Mouse (Mus musculus): ENCODE measurements around the gene Rps27rt.
"Not testable (repeated sequence)": the region's sequence is repeated elsewhere in the genome, so short reads cannot be mapped to it uniquely, and the experiment has no call there.

Gene Rps27rt

DNA sequence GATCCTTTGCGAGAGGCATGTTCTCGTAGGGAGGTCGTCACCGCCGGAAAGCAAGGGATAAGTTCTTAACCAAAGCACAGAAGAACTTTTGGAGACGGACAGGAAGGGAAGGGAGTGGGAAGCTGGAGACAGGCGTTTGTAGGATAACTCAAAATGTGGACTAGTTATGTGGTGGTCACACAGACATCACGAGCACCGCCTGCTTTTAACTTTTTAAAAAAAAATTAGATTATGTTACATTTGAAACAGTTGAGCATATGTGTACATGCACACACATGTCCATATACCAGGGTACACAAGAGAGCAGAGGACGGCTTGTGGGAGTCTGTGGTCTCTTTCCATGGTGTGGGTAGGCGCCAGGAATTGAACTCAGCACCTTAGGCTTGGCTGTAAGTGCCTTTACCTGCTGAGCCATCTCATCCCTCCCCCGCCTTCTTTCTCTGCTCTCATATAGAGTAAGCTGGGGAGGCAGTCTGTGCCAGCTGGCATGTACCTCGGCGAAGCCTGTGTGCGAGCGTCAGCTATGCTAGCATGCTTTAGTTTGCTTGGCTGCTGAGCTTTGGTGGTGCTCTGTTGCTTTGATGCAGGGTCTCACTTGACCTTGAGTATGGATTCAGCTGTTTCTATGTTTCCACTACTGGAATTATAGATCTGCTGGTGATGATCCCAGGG is at the start of gene Rps27rt:
Rps27rt (minus strand) TSS at position 51 of the 672 bp plus-strand sequence.
- DNase-seq (ENCODE audit: extremely low spot score): no peak

DNA sequence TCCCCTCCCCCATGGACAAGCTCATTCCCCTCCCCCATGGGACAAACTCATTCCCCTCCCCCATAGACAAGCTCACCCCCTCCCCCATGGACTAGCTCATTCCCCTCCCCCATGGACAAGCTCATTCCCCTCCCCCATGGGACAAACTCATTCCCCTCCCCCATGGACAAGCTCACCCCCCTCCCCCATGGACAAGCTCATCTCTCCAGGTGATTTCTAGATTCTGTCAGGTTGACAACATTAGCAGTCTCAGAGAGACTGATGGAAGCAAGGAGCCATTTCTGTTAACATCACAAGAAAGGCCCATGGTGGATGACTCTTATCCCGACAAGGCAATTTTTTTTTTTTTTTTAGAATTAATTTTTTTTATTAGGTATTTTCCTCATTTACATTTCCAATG is 48.5 kb upstream of the Rps27rt start:
- not testable (repeated sequence) for DNase-seq (ENCODE audit: extremely low spot score)

DNA sequence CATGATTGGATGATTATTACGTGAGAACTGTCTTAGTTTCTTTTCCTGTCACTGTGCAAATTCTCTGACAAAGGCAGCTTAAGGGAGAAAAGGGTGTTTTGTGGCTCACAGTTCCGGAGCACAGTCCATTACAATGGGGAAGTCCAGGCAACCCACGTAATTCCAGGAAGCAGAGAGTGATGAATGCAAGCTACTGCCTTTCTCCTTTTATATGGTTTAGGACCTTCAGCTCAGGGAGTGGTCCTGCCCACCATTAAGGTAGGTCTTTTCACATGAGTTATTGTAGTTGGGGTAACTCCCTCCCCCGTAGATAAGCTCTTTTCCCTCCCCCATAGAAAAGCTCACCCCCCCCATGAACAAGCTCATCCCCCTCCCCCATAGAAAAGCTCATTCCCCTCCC is 48.0 kb upstream of the Rps27rt start:
- no peak for DNase-seq (ENCODE audit: extremely low spot score)

DNA sequence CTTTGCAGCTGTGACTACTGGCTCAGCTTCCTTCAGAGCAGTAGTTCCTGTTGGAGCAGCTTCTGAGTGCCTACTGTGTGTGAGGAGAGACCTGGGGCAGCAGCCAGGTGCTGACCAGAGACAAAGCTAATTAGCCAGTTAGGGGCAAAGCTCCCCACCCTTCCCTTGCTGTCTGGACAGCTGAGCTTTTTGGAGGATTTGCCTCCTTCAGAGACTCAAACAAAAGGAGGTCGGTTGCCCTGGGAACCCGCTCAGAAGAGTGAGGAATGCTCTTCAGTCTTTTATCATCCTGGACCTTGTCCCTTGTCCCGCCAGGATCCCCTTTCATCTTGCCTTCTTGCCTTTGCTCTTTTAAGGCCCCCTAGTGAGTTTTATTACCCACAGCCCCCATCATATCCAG is 46.8 kb upstream of the Rps27rt start:
- peak; percentile 68 for DNase-seq (ENCODE audit: extremely low spot score)

DNA sequence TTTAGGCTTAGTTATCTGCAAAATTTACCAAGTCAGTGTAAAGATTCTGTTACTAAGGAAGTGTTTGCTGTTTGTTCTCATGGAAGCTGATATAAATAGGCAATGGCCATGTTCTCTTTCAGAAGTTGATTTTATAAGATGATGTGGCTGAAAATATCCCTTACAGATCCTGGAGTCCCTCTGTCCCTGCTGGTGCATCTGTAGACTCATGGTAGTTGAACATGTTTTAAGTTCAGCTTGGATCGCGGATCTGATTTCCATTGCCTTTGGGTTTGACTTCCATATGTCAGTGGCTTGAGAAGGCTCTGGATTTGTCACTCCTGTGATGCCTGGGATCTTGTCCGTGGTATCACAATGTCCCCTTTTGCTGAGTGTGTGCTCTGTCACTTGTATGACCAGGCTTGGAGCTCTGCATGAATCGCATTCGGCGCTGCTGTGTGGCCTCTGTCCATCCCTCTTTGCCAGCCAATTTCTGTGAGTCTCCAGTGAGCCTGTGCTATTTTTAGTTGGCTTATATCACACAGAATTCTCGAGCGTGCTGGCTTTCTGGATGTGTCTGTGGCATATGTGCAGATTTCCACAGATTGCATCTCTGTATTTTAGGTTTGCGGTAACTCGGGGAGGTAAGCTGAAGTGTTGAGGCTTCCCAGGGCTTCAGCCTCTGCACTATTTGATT is 41.3 kb upstream of the Rps27rt start:
- DNase-seq (ENCODE audit: extremely low spot score): no peak

DNA sequence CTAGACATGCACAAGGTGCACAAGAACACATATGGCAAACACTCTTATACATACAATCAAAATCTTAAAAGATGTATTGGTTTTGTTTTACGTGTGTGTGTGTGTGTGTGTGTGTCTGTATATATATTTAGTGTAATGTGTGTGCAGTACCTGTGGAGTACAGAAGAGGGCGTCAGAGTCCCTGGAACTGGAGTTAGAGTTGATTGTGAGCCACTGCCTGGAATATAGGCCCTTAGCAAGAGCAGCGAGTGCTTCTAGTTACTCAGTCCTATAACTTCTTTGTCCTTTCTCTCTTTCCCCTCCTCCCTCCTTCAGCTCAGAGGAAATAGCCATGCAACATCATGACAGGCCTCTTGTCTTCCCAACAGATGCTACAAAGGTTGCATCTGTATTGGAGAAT is 40.6 kb upstream of the Rps27rt start:
- no peak for DNase-seq (ENCODE audit: extremely low spot score)

DNA sequence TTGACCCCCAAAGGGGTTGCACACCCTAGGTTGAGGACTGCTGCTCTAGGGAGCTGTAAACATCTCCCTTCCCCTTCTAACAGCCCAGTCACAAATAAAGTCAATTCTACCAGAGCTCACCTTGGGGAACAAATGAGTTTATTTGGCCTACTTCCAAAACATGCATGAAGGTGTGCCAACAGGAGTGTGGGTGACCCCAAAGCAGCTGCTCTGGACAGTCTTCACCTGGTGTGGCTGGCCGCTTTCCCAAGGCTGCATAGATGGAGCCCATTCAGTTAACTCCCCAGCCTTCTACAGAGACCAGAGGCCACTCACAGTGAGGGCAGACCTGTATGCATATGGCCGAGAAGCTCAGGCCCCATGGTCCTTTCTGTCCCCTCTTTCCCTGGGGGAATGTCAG is 38.9 kb upstream of the Rps27rt start:
- DNase-seq (ENCODE audit: extremely low spot score): no peak

DNA sequence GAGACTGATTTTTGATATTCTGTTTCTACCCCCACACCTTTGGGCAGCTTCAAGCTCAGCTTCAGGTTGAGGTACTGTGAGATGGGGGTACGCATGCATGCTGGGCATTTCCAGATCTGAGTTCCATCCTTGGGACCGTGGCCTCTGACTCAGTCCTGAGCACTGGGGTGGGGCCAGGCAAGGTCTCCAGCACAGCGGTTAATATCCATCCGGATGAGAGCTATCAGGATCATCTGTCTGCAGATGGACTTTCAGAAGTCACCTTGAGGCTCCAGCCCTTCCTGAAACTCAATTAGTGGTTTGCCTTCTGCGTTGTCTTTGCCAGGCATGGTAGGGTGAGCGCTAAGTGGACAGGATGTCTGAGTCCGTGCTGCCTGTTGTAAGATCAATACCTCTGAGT is 37.6 kb upstream of the Rps27rt start:
- DNase-seq (ENCODE audit: extremely low spot score): no peak

DNA sequence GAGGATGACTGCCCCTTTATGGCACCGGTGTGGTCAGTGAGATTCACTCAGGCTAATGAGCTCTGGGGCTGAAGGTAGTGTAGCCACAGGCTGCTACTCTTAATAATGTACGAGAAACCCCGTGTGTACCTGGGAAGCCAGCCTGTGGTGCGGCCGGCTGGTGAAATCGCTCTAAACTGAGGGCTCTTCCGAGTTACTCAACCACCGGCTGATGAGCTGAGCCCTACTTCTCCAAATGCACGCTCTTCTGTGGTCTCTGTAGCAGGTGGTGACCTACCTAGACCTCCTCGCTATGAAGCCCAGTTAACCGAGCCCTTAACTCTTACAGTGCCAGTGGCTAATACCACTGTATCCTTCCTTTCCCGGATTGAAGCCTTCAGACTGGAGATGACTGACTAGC is 29.8 kb upstream of the Rps27rt start:
- DNase-seq (ENCODE audit: extremely low spot score): no peak

DNA sequence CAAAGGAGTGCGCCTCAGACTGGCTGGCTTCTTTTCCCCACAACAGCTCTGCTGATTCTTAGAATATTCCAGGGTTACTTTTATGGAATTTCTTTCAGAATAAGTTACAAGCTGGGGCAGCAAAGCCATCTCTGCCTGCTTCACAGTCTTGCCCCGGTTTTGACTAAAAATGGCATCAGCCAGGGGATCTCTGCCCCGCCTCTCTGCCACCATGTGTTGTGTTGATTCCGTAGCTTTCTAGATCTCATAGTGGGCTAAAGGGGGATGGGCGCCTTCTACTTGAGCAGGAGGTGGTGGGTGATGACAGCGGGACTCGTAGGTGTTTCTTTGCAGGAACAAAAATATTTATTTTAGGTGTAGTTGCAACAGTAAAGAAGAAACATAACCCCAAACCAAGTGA is 25.7 kb upstream of the Rps27rt start:
- no peak for DNase-seq (ENCODE audit: extremely low spot score)

DNA sequence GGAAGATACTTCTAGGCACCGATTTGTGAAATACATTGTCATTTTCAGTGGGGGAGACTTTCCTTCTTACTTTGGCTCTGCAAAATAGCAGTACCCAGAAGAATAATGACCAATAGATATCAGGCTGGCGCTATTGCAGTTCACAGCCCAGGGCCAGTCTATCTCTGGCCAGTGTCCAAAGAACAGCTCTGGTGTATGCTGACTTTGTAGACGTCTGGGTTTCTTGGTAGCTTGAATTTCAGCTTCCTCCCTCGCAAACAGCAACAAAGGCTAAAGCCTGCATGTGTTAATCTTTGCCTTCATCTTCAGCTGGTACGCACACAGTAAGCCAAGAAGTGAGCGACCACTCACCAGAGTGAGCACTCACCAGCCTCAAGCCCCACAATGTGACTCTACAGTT is 25.2 kb upstream of the Rps27rt start:
- no peak for DNase-seq (ENCODE audit: extremely low spot score)

DNA sequence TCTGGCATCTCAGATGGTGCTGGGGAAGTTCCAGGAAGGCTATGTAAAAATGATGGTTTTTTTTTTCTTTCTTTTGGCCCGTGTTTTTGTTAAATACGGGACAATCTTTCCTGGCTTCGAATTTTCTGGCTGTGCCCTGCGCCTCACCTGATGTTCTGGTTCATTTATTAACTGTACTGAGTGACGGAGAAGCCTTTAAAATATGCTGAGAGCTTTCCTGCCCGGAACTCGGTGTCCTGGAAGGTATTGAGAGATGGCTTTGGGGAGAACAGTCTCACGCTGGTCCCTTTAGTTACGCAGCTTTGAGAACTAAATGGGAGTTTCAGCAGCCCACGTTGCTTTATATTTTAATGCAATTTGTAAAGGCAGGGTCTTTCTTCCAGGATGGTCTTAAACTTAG is 22.9 kb upstream of the Rps27rt start:
- no peak for DNase-seq (ENCODE audit: extremely low spot score)

DNA sequence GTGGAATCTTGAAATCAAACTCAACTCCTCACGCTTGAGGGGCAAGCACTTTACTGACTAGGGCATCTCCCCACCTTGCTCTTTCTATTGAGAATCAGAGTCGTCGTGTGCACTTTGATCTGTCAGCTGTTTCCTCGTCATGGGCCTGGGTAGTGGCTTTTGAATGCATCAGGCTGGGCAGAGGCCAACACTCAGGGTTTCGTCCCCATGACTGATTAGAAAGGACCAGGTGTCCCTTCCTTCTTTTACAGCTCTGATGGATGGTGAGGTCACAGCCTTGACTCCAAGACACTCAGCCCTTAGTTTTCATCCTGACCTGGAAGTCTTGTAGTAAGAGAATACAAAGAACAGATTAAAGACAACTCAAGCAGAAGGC is 17.2 kb upstream of the Rps27rt start:
- no peak for DNase-seq (ENCODE audit: extremely low spot score)

DNA sequence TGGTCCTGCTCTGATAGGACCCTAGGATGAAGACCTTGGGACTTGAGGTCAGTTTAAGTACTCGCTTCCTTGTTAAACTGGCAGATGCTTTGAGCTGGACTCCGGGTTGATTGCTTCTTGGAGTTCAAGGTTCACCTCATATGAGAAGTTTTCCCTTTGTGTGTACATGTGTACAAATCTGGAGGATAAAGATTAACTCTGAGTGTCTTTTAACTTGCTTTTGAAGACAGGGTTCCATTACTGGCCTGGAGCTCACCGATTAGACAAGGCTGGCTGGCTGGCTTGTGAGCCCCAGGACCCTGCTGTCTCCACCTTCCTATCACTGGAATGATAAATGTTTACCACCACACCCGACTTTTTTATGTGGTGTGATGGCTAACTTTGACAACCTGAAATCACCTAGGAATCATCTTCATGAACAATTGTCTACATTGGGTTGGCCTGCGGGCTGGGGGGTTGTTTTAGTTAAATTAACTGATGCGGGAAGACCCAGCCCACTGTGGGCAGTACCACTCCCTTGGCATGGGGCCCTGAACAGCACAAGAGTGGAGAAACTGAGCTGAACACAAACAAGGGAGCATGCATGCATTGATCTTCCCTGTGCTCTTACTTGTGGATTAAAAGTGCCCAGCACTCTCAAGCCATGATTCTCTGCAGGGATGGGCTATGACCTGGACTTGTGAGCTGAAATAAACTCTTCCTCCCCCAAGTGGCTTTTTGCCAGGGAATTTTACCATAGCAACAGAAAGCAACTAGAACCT is 16.7 kb upstream of the Rps27rt start:
- no peak for DNase-seq (ENCODE audit: extremely low spot score)

DNA sequence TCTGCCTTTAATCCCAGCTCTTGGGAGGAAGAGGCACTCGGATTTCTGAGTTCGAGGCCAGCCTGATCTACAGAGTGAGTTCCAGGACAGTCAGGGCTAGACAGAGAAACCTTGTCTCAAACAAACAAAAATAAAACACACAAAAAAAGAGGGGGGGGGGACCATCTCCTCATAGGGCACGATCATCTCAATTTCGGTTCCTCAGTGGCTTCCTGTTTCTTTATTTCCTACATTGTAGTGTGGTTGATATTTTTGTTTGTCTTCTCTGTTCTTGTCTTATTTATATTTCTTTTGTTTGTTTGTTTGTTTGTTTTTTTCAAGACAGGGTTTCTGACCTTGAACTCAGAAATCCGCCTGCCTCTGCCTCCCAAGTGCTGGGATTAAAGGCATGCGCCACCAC is 13.9 kb upstream of the Rps27rt start:
- DNase-seq (ENCODE audit: extremely low spot score): no peak

DNA sequence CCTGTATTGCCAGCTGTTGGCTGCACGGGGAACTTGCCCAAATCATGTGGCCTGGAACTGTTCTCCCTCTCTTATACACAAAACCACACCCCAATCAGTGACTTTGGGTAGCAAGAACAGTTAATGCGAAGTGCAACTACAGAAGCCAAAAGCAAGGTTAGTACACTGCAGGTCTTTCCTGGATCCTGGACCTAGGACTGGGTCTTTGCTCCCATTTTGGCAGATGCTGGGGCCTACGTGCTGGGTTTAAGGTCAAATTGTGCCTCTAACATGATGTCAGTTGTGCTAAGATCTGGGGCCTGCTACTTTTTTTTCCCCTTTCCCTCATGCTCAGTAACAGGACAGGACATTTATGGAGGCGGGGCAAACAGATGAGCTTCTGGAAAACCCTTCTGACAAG is 13.2 kb upstream of the Rps27rt start:
- no peak for DNase-seq (ENCODE audit: extremely low spot score)

DNA sequence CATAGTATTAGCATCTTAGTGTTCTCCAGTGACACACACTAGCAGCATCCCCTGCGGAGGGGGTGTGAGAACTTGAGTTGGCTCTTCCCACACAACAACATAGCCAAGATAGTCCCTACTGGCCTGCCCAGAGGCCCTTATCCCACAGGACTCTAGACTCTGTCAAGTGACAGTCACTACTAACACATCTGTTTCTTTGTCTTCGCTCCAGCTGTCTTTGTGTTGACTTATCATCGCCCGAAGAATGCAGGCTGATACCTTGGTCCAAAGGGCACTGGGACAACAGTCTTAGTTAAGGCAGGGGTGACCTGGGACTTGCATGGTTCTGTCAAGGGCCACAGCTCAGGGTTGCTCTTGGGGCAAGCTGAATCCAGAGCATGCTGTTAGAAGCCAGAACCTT is 12.7 kb upstream of the Rps27rt start:
- no peak for DNase-seq (ENCODE audit: extremely low spot score)

DNA sequence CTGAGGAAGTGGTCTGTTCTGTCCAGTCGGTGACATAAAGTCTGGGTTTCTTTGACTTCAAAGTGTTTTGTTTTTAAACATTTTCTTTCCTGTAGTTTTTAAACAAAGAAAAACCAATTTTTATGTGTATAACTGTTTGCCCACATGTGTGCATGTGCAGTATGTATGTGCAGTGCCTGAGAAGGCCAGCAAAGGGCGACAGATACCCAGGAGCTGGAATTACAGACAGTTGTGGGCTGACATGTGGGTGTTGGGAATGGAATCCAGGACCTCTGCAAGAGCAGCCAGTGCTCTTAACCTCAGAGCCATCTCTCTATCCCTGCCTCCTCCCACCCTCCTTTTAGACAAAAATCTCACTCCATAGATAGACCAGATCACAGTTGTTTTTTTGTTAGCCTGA is 10.0 kb upstream of the Rps27rt start:
- DNase-seq (ENCODE audit: extremely low spot score): no peak

DNA sequence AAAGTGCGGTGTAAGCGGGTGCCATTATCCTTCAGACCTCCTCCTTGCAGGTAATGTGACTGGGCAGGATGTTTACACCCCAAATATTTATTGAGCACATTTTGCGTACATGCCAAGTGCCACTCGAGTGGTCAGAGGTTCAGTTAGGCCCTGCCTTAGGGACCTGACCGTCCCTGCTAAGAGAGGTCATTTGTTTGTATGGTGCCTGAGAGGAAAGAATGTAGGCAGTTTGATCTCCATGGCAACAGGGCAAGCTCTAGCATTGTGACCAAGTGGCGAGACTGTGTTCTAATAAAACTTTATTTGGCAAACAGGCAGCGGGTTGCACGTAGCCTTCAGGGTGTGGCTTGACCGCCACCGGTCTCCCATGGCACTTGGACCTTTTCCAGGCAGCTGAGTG is 7.9 kb upstream of the Rps27rt start:
- DNase-seq (ENCODE audit: extremely low spot score): no peak

DNA sequence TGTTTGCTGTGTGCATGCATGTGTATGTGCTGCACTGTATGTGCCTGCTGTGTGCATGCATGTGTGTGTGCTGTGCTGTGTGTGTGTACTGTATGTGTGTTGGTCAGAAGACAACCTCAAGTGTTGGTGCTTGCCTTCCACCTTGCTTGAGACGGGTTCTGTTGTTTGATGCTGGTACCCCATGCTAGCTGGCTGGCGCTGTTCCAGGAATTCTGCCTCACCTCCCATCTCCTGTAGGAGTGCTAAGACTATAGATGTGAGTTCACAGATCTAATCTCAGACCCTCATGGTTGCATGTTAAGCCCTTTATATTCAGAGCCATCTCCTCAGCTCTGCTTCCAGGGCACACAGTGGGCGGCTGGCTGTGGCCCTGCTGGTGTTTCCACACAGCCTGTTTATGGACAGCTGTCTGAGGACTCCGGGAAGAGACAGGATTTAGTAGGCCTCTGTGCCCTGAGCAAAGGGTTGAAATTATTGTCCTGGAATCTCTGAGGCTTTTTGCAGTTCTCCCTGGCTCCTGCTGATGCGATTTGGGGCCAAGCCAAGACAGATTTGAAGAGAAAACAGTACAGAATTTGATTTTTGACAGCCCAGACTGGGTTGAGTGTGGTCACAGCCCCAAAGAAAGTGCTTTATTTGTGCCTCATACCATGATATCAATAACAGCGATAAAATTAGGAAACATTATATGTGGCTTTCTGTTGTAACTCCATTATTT is 6.2 kb upstream of the Rps27rt start:
- DNase-seq (ENCODE audit: extremely low spot score): no peak

DNA sequence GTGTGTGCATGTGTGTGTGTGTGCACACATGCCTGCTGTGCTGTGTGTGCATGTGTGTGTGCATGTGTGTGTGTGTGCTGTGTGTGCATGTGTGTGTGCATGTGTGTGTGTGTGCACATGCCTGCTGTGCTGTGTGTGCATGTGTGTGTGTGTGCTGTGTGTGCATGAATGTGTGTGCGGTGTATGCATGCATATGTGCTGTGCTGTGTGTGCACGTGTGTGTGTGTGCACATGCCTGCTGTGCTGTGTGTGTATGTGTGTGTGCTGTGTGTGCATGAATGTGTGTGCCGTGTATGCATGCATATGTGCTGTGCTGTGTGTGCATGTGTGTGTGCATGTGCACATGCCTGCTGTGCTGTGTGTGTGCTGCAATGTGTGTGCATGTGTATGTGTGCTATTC is 5.5 kb upstream of the Rps27rt start:
- DNase-seq (ENCODE audit: extremely low spot score): no peak

DNA sequence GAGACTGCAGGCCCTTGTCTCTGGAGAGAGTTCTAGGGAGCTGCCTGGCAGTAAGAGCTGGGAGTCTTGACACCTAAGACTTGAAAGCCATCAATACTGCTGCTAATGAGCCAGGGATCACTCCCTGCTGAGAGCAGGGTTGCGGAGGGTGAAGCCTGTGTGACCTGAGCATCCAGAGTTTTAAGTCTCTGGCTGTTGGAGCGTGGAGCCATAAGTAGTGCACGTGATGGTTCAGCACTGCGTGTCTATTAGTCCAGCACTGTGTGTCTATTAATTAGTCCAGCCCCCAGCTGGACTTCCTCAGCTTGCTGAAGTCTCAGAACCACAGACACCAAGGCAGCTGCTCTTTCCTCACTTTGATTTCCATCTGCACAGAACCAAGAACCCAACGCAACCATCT is 3.8 kb upstream of the Rps27rt start:
- no peak for DNase-seq (ENCODE audit: extremely low spot score)

DNA sequence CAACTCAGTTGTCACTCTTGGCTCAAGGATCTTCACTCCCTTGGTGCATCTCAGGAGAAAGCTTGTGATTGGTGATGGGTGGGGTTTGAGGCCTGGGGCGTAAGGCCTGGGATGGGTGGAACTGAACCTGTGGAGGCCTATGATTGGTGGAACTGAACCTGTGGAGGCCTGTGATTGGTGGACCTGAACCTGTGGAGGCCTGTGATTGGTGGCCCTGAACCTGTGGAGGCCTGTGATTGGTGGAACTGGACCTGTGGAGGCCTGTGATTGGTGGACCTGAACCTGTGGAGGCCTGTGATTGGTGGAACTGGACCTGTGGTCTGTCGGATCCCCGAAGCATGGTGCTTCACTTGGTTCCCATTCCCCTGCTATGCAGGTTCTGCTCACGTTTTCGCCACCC is 3.2 kb upstream of the Rps27rt start:
- no peak for DNase-seq (ENCODE audit: extremely low spot score)

All from embryo, embryonic 9.5 days (tissue).